Mouse (Mus musculus) cortical plate, adult 2 months (tissue): Measurements from ENCODE around the gene Disc1.

Experiments
- CTCF ChIP-seq: fragments of 200-500 bp; IDR thresholded peaks from 2 replicates; pipeline ENCODE4 v1.5.1; 2011; ENCODE audit warnings: mild to moderate bottlenecking, control low read depth, low read length; ENCODE audit not compliant: insufficient read depth; ENCODE audit errors: extremely low read depth
- POLR2A ChIP-seq: fragments of 200-500 bp; IDR thresholded peaks from 2 replicates; pipeline ENCODE4 v1.6.1; 2011; ENCODE audit warnings: mild to moderate bottlenecking, low read length, control low read depth; ENCODE audit not compliant: insufficient read depth; ENCODE audit errors: extremely low read depth

DNA sequence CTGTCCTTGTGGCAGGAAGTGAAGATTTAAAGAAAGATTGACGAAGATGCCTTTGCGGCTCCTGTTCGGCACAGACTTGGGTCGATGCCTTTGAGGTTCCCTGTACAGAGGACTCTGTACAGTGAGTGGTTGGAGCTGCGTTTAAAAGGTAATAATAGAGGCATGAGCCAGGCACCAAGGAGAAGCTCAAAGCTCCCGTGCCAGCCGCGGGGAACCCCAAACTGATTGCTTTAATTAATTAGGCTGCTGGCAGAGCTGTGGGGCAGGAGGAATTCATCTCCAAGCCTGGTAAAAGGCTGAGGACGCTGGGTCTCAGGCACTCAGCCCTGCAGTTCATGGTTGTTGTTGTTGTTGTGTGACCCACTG, 130.4 kb downstream of the Disc1 start:
- TF ChIP-seq CTCF (no peak), POLR2A (no peak)
